Mouse (Mus musculus): ENCODE measurements at regions not wholly inside any gene's neighbourhood (a gene's known extent, or its start where the extent isn't known, plus 50 kb on each side); places are given as distances from the start of the nearest gene placed in this dataset.

DNA sequence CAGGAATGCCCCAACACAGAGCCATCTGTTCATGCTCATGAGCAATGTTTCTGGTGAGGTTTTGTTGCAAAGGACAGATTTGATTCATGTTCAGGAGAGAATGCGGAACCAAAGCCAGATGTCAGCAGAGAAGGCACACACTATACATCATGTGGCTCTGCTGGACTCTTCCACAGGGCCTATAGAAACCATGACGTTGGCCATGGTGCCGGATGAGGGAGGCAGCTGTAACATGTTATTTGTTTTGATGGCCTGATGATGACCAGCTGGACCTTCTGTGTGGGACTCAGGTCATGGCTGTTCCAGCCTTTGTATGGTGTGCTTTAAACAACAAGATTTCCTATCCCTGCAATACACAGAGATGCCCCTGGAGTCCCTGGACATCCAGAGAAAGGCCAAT, 105.5 kb upstream of the Tcerg1l start:
- WGBS: 71% methylated on average over 3 of the region's 3 CpGs
- DNase-seq (ENCODE audit: low spot score) (no peak), ATAC-seq (ENCODE audit: low read depth) (no peak)
- no peaks in the 10 kb centered on the region for H3K27me3 ChIP-seq (replicated peaks; ENCODE audit: control insufficient read depth, insufficient read depth, low read length)
- no peaks in the 10 kb centered on the region for H3K36me3 ChIP-seq (ENCODE audit: control insufficient read depth, insufficient read depth, low read length)
- H3K9me3 ChIP-seq (ENCODE audit: control insufficient read depth, low read length): peaks cover 5% of the 10 kb centered on the region; the same call in 1 of the 2 replicates
- H3K27ac ChIP-seq (replicated peaks; ENCODE audit: low read depth, low read length): no peak overlapping the region
- H3K4me3 ChIP-seq (ENCODE audit: low read depth, low read length): no peak overlapping the region
- no peaks in the 10 kb centered on the region for H3K4me1 ChIP-seq (ENCODE audit: control insufficient read depth, insufficient read depth, low read length)
- no peak overlapping the region for H3K4me2 ChIP-seq (ENCODE audit: low read depth, low read length)
- no peak overlapping the region for H3K9ac ChIP-seq (ENCODE audit: low read depth, low read length)

DNA sequence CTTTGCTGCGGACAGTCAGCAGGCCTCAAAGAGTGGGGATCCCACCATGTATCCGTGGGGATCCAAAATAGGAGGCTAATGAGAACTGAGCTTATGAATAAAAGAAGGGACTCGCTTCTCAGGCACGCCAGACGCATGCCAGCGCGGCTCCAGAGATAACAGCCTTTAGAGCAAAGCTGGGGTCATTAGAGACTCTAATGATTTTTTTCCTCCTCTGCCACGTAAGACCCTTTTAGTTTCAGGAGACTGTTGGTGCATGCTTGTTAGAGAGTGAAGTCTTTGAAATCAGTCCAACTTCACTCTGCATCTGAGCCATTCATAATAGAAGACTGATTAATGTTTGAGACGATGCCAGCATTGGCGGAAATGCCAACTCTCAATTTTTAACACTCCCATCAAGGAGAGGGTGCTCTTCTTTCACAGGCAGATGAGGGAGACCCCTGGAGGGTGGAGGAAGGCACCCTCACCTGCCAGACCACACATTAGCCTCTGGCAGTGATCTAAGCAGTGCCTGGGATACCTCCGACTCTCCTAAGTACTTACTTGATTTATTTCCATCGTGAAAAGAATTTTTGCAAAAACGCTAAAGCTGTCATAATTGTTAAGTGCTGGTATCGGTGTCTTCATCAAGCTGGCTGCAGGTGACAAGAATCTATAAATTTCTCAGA, 104.0 kb upstream of the Tcerg1l start:
- Histone ChIP-seq H3K4me2 (ENCODE audit: low read depth, low read length) (no peak overlapping the region), H3K4me1 (ENCODE audit: control insufficient read depth, insufficient read depth, low read length) (no peaks in the 10 kb centered on the region), H3K27ac (replicated peaks; ENCODE audit: low read depth, low read length) (no peak overlapping the region), H3K9me3 (ENCODE audit: control insufficient read depth, low read length) (no peaks in the 10 kb centered on the region), H3K4me3 (ENCODE audit: low read depth, low read length) (no peak overlapping the region), H3K27me3 (replicated peaks; ENCODE audit: control insufficient read depth, insufficient read depth, low read length) (no peaks in the 10 kb centered on the region), H3K36me3 (ENCODE audit: control insufficient read depth, insufficient read depth, low read length) (no peaks in the 10 kb centered on the region), H3K9ac (ENCODE audit: low read depth, low read length) (no peak overlapping the region)
- ATAC-seq (ENCODE audit: low read depth) (no peak), DNase-seq (ENCODE audit: low spot score) (peak; percentile 7)
- 75% methylated on average over 14 of the region's 14 CpGs for WGBS

DNA sequence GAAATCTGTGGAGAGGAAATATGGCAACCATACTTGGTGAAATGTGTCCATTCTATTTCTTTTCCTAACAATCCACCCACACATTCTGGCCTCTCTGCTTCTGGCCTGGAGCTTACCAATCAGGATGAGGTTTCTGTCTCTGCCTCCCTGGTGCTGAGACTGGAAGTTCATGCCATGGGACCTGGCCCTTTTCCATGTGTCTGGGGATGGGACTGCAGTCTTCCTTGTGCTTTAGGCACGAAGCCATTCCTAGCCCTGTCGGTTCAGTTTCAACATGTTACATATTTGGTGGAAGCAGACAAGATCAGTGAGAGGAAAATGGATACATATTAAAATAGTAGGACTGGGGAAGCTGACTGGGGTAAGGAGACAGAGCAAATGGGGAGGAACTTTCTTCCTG, 100.2 kb upstream of the Tcerg1l start:
- H3K9ac ChIP-seq (ENCODE audit: low read depth, low read length): no peak overlapping the region
- 62% methylated on average over 2 of the region's 2 CpGs for WGBS
- DNase-seq (ENCODE audit: low spot score) (no peak), ATAC-seq (ENCODE audit: low read depth) (no peak)
- H3K4me1 ChIP-seq (ENCODE audit: control insufficient read depth, insufficient read depth, low read length): no peaks in the 10 kb centered on the region
- no peak overlapping the region for H3K4me3 ChIP-seq (ENCODE audit: low read depth, low read length)
- H3K36me3 ChIP-seq (ENCODE audit: control insufficient read depth, insufficient read depth, low read length): no peaks in the 10 kb centered on the region
- H3K27ac ChIP-seq (replicated peaks; ENCODE audit: low read depth, low read length): no peak overlapping the region
- H3K27me3 ChIP-seq (replicated peaks; ENCODE audit: control insufficient read depth, insufficient read depth, low read length): no peaks in the 10 kb centered on the region
- no peaks in the 10 kb centered on the region for H3K9me3 ChIP-seq (ENCODE audit: control insufficient read depth, low read length)
- H3K4me2 ChIP-seq (ENCODE audit: low read depth, low read length): no peak overlapping the region

DNA sequence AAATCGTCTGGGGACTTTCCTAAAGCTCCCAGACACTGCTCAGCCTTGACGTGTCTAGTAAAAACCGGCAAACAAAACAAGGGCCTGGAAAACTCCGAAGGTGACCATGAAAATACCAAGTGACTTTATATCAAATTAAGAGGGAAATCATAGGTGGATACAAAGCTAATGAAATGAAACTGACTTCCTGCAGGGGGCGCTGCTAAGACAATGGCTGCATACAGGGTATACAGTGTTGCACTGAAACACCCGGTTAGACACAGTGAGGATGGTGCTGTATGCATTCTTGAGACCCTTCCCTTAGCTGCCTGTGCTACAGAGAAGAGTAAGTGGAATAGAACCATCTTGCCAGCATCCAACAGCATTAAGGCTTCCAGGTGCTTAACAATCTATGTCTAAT, 99.7 kb upstream of the Tcerg1l start:
- Histone ChIP-seq H3K4me1 (ENCODE audit: control insufficient read depth, insufficient read depth, low read length) (no peaks in the 10 kb centered on the region), H3K36me3 (ENCODE audit: control insufficient read depth, insufficient read depth, low read length) (no peaks in the 10 kb centered on the region), H3K4me3 (ENCODE audit: low read depth, low read length) (no peak overlapping the region), H3K9me3 (ENCODE audit: control insufficient read depth, low read length) (no peaks in the 10 kb centered on the region), H3K9ac (ENCODE audit: low read depth, low read length) (no peak overlapping the region), H3K27me3 (replicated peaks; ENCODE audit: control insufficient read depth, insufficient read depth, low read length) (no peaks in the 10 kb centered on the region), H3K4me2 (ENCODE audit: low read depth, low read length) (no peak overlapping the region), H3K27ac (replicated peaks; ENCODE audit: low read depth, low read length) (no peak overlapping the region)
- no peak for DNase-seq (ENCODE audit: low spot score)
- 50% methylated on average over 6 of the region's 6 CpGs for WGBS
- ATAC-seq (ENCODE audit: low read depth): no peak

DNA sequence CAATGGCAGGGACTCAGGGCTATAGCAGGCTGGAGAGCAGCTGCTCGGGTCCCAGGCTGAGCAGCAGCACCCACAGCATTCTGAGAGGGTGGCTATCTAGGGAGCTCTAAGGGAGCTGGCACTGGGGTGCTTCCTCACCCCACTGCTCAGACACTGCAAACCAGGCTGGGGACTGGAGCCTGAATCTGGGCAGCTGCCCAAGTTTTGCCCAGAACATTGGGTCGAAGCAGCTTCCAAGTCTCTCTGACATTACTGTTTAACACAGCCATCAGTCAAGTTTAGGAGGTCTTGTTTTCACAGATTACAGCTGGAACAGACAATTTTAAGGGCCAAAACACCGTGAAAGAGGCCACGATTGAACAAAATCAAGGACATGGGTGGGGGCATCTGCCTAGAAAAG, 96.1 kb upstream of the Tcerg1l start:
- 71% methylated on average over 4 of the region's 4 CpGs for WGBS
- DNase-seq (ENCODE audit: low spot score) (no peak), ATAC-seq (ENCODE audit: low read depth) (no peak)
- H3K4me1 ChIP-seq (ENCODE audit: control insufficient read depth, insufficient read depth, low read length): no peaks in the 10 kb centered on the region
- no peak overlapping the region for H3K4me2 ChIP-seq (ENCODE audit: low read depth, low read length)
- no peaks in the 10 kb centered on the region for H3K9me3 ChIP-seq (ENCODE audit: control insufficient read depth, low read length)
- H3K27me3 ChIP-seq (replicated peaks; ENCODE audit: control insufficient read depth, insufficient read depth, low read length): no peaks in the 10 kb centered on the region
- H3K9ac ChIP-seq (ENCODE audit: low read depth, low read length): no peak overlapping the region
- H3K4me3 ChIP-seq (ENCODE audit: low read depth, low read length): no peak overlapping the region
- no peaks in the 10 kb centered on the region for H3K36me3 ChIP-seq (ENCODE audit: control insufficient read depth, insufficient read depth, low read length)
- H3K27ac ChIP-seq (replicated peaks; ENCODE audit: low read depth, low read length): no peak overlapping the region

DNA sequence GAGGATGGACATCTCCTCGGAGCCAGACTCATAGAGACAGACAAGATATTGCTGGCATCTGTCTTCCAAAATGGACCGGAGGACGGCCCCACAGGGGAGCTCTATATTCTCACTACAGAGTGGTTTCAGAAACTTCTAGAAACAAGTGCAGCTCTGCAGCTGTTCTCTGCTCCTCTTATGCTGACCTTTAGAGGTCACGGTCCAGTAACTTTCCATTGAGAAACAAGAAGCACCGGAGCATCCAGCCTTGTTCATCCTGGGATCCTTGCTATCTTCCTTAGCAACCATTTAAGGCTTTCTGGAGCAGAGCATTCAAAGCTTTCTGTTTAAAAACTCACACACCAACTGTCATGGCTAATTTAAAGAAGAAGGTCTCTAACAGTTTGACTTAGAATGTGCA, 94.7 kb upstream of the Tcerg1l start:
- ATAC-seq (ENCODE audit: low read depth): no peak
- no peaks in the 10 kb centered on the region for H3K36me3 ChIP-seq (ENCODE audit: control insufficient read depth, insufficient read depth, low read length)
- no peak overlapping the region for H3K4me3 ChIP-seq (ENCODE audit: low read depth, low read length)
- no peak overlapping the region for H3K27ac ChIP-seq (replicated peaks; ENCODE audit: low read depth, low read length)
- no peak overlapping the region for H3K9ac ChIP-seq (ENCODE audit: low read depth, low read length)
- no peak overlapping the region for H3K4me2 ChIP-seq (ENCODE audit: low read depth, low read length)
- no peaks in the 10 kb centered on the region for H3K9me3 ChIP-seq (ENCODE audit: control insufficient read depth, low read length)
- no peaks in the 10 kb centered on the region for H3K27me3 ChIP-seq (replicated peaks; ENCODE audit: control insufficient read depth, insufficient read depth, low read length)
- WGBS: 86% methylated on average over 5 of the region's 5 CpGs
- no peak for DNase-seq (ENCODE audit: low spot score)
- no peaks in the 10 kb centered on the region for H3K4me1 ChIP-seq (ENCODE audit: control insufficient read depth, insufficient read depth, low read length)

DNA sequence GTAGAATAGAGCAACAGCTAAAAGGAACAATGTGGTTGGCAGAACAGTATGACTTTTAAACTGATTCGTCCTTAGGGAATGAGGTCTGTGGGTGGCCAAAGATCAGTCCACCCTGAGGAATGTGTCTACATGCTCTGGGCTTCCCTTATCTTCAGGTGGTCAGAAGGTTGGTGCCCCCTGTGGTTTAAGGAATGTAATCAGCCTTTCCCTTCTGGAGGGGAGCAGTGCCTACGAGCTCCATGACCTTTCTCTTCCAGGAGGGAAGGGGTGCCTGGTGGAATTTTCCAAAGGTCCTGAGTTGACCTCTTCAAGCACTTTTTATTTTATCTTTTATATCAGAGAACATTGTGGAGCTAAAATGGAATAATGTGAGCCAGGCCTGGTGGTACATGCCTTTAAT, 91.9 kb upstream of the Tcerg1l start:
- Histone ChIP-seq H3K27me3 (replicated peaks; ENCODE audit: control insufficient read depth, insufficient read depth, low read length) (no peaks in the 10 kb centered on the region), H3K4me1 (ENCODE audit: control insufficient read depth, insufficient read depth, low read length) (no peaks in the 10 kb centered on the region), H3K4me3 (ENCODE audit: low read depth, low read length) (no peak overlapping the region), H3K27ac (replicated peaks; ENCODE audit: low read depth, low read length) (no peak overlapping the region), H3K36me3 (ENCODE audit: control insufficient read depth, insufficient read depth, low read length) (no peaks in the 10 kb centered on the region), H3K9me3 (ENCODE audit: control insufficient read depth, low read length) (no peaks in the 10 kb centered on the region), H3K9ac (ENCODE audit: low read depth, low read length) (no peak overlapping the region), H3K4me2 (ENCODE audit: low read depth, low read length) (no peak overlapping the region)
- DNase-seq (ENCODE audit: low spot score) (no peak), ATAC-seq (ENCODE audit: low read depth) (no peak)
- WGBS: 74% methylated on average over 2 of the region's 2 CpGs

DNA sequence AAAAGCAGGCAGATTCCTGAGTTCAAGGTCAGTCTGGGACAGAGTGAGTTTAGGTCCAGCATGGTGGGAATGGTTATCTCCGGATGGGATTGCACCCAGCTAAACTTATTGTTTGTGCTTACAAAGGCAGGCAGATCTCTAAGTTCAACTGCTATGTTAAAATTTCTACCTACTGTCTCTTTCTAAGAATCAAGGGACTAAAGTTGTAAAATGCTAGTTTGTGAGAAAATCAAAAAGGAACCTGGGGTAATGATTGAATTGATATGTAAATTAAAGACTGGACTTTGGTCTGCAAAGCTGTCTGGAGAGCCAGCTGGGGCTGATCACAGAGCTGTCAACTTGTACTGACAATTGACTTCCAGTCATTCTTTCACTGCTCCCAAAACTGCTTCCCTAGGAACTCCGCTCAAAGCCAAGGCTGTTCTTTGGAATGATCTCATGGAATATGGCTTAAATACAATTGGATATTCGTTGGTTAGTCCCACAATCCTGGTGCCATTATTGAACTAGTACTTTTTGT, 90.7 kb upstream of the Tcerg1l start:
- DNase-seq (ENCODE audit: low spot score) (no peak), ATAC-seq (ENCODE audit: low read depth) (no peak)
- Histone ChIP-seq H3K9ac (ENCODE audit: low read depth, low read length) (no peak overlapping the region), H3K4me1 (ENCODE audit: control insufficient read depth, insufficient read depth, low read length) (no peaks in the 10 kb centered on the region), H3K27ac (replicated peaks; ENCODE audit: low read depth, low read length) (no peak overlapping the region), H3K4me2 (ENCODE audit: low read depth, low read length) (no peak overlapping the region), H3K4me3 (ENCODE audit: low read depth, low read length) (no peak overlapping the region), H3K9me3 (ENCODE audit: control insufficient read depth, low read length) (no peaks in the 10 kb centered on the region), H3K27me3 (replicated peaks; ENCODE audit: control insufficient read depth, insufficient read depth, low read length) (no peaks in the 10 kb centered on the region), H3K36me3 (ENCODE audit: control insufficient read depth, insufficient read depth, low read length) (no peaks in the 10 kb centered on the region)
- WGBS: 87% methylated on average over 3 of the region's 3 CpGs

DNA sequence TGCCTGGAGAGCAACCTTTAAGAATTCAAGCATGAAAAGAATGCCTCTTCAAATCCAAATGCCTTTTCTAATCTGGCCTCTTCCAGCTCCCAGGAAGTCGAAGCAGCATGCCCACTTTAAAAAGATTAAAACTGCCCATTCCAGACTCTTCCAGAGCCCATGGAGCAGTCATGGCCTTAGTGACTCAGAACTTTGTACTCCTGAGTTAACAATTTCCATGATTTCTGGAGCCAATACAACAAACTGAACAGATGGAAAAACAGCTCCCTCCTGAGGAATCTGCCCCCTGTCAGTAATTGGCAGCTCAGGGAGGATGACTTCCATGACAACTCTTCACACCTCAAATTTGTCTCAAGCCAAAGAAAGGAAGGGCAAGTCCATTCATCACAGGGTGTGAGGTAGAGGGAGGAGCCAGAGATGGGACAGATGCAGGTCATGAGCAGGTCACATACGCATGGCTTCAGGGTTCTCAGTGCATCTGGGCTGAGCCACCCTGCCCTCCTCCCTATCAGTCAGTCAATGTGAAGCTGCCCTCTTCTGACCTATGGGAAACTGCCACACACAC, 75.4 kb upstream of the Tcerg1l start:
- H3K4me1 ChIP-seq (ENCODE audit: control insufficient read depth, insufficient read depth, low read length): no peaks in the 10 kb centered on the region
- WGBS: 65% methylated on average over 2 of the region's 2 CpGs
- no peaks in the 10 kb centered on the region for H3K9me3 ChIP-seq (ENCODE audit: control insufficient read depth, low read length)
- H3K27me3 ChIP-seq (replicated peaks; ENCODE audit: control insufficient read depth, insufficient read depth, low read length): no peaks in the 10 kb centered on the region
- no peak overlapping the region for H3K4me2 ChIP-seq (ENCODE audit: low read depth, low read length)
- ATAC-seq (ENCODE audit: low read depth) (no peak), DNase-seq (ENCODE audit: low spot score) (no peak)
- H3K27ac ChIP-seq (replicated peaks; ENCODE audit: low read depth, low read length): no peak overlapping the region
- no peak overlapping the region for H3K9ac ChIP-seq (ENCODE audit: low read depth, low read length)
- no peaks in the 10 kb centered on the region for H3K36me3 ChIP-seq (ENCODE audit: control insufficient read depth, insufficient read depth, low read length)
- H3K4me3 ChIP-seq (ENCODE audit: low read depth, low read length): no peak overlapping the region

Data from embryonic facial prominence, embryonic 14.5 days (tissue).